Mouse (Mus musculus) embryonic facial prominence, embryonic 13.5 days (tissue): Measurements from ENCODE around the gene Sez6. TPM values are rescaled to one million over a fixed set of nuclear protein-coding genes. Genes with fewer than 3 reads are reported as not detected.

Experiments used
- ATAC-seq: fragments of 200-750 bp; cut with Nextera tagmentation; 2 replicates; pipeline ENCODE4 v1.8.0; 2017; ENCODE audit warnings: low read depth; ENCODE audit not compliant: insufficient number of reproducible peaks, insufficient read depth, low FRiP score, low TSS enrichment
- H3K27ac ChIP-seq: fragments of 300-500 bp; sonication (generic); 2 replicates; pipeline ENCODE4 v1.5.1; 2015; ENCODE audit warnings: moderate library complexity, mild to moderate bottlenecking, inconsistent platforms
- H3K27me3 ChIP-seq: fragments of 300-500 bp; sonication (generic); 2 replicates; pipeline ENCODE4 v1.6.1; 2015; ENCODE audit warnings: mild to moderate bottlenecking, inconsistent platforms
- H3K36me3 ChIP-seq: fragments of 300-500 bp; sonication (generic); 2 replicates; pipeline ENCODE4 v1.6.1; 2015; ENCODE audit warnings: mild to moderate bottlenecking, inconsistent platforms
- H3K4me1 ChIP-seq: fragments of 300-500 bp; sonication (generic); 2 replicates; pipeline ENCODE4 v1.6.1; 2015; ENCODE audit warnings: inconsistent platforms
- H3K4me2 ChIP-seq: fragments of 300-500 bp; sonication (generic); 2 replicates; pipeline ENCODE4 v1.6.1; 2015; ENCODE audit warnings: moderate library complexity, mild to moderate bottlenecking, inconsistent platforms
- H3K4me3 ChIP-seq: fragments of 300-500 bp; sonication (generic); 2 replicates; pipeline ENCODE4 v1.5.1; 2015; ENCODE audit warnings: mild to moderate bottlenecking, inconsistent platforms
- H3K9ac ChIP-seq: fragments of 300-500 bp; sonication (generic); 2 replicates; pipeline ENCODE4 v1.6.1; 2015; ENCODE audit warnings: mild to moderate bottlenecking, inconsistent platforms
- H3K9me3 ChIP-seq: fragments of 300-500 bp; sonication (generic); 2 replicates; pipeline ENCODE4 v1.6.1; 2016; ENCODE audit warnings: inconsistent platforms
- WGBS: fragments of 180-500 bp; shearing (Covaris S2); methylation state at CpG from one replicate; pipeline ENCODE4 v1.1.7; 2015; ENCODE audit warnings: mixed read lengths; 5-methylcytosine and 5-hydroxymethylcytosine counted together
- polyA plus RNA-seq: library from polyadenylated mRNA; unstranded; fragments of >200 nt; fragmentation: Nextera tagmentation; extraction: Ambion mirVana; gene quantifications from 2 replicates; pipeline ENCODE4 v1.2.1, GENCODE M21; 2015

Gene Sez6
- polyA plus RNA-seq, 1 experiment from 2014 or later: 2.6 TPM

- 80% methylated on average over 2 of the region's 2 CpGs for WGBS
- H3K27me3 ChIP-seq: peaks cover 58% of the 10 kb centered on the region
- no peak overlapping the region for H3K27ac ChIP-seq
Measured at GRCm38 (mm10) chr11:77894967-77895366, 35.6 kb upstream of the Sez6 start.

DNA sequence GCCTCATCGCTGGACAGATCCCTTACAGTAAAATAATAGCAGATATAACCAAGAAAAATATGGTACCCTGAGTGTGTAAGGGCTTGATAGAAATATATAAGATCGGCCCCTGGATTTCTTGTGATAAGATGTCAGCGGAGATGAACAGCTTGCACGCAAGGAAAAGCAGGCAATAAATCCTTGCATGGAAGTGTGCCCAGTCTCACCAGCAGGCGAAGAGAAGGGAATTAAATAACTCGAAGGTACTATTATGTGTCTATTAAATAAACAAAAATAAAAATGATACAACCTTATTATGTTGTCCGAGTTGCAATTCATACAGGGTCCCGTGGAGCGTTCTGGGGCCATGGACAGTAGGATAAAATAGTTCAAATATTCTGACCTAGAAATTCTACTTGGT, 34.6 kb upstream of the Sez6 start:
- 70% methylated on average over 9 of the region's 9 CpGs for WGBS
- H3K36me3 ChIP-seq: no peaks in the 10 kb centered on the region
- no peak overlapping the region for H3K9ac ChIP-seq
- no peak overlapping the region; the same call in 1 of the 2 replicates for H3K4me2 ChIP-seq
- ATAC-seq: no peak
- H3K27me3 ChIP-seq: peaks cover 55% of the 10 kb centered on the region
- H3K9me3 ChIP-seq: no peaks in the 10 kb centered on the region
- peaks cover 38% of the 10 kb centered on the region for H3K4me1 ChIP-seq
- no peak overlapping the region for H3K27ac ChIP-seq
- no peak overlapping the region for H3K4me3 ChIP-seq

More at GRCm38 (mm10) chr11:77894967-77895366, 35.6 kb upstream of the Sez6 start:
- H3K9me3 ChIP-seq: no peaks in the 10 kb centered on the region
- ATAC-seq: no peak
- H3K4me1 ChIP-seq: peaks cover 38% of the 10 kb centered on the region
- H3K9ac ChIP-seq: no peak overlapping the region
- no peaks in the 10 kb centered on the region for H3K36me3 ChIP-seq
- H3K4me2 ChIP-seq: no peak overlapping the region
- H3K4me3 ChIP-seq: no peak overlapping the region

- Histone ChIP-seq H3K36me3 (no peaks in the 10 kb centered on the region), H3K9me3 (no peaks in the 10 kb centered on the region), H3K4me3 (peak overlapping the region; percentile 19; the same call in 1 of the 2 replicates), H3K4me1 (peaks cover 41% of the 10 kb centered on the region), H3K9ac (peak overlapping the region; percentile 49; the same call in 1 of the 2 replicates), H3K27ac (no peak overlapping the region), H3K4me2 (peak overlapping the region; percentile 50), H3K27me3 (peaks cover 53% of the 10 kb centered on the region)
- ATAC-seq: no peak
- 19% methylated on average over 6 of the region's 6 CpGs for WGBS
Measured at GRCm38 (mm10) chr11:77896480-77896819, 34.1 kb upstream of the Sez6 start.

DNA sequence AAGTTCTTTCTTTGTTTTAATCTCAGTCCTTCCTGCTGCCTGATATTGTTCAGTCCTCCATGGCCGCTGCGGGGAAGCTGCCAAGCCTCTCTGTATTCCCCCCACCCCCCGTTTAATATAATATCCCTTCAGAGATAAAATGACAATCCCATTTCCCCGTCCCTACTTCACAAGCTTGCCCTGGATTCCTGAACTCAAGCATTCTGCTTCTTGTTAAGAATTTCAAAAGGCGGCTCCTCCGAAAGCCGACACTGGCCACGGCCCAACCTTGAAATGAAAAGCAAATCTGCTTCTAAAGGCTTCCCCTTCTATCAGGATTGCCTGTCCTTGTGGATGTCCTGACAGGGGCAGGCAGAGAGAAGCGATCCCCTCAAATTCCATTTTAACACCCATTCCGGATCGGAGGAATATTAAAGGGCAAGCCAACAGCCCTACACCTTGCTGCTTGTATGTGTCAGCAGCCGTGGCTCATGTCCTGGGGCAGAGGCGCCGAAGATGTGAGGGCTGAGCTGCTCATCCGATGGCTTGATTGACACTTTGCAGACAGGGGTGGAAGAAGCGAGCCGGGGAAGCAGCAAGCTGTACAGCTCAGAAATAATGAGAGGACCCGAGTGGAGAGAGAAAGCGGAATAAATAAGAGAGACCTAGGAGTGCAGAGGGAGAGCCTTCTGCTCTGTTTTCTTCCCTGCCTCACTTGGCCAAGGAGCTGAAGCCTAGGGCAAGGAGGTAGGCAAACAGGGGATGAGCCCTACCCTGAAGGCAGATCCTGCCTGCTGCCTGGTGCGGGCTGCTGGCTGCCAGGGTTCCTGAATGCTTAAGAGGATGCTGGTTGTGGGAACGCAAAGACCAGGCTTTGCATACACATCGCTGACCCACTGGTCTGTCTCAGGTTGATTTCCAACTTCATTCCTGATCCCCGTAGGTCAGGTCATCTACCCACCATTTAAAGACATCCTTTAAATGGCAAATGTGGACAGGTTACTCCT, 33.5 kb upstream of the Sez6 start:
- H3K36me3 ChIP-seq: no peaks in the 10 kb centered on the region
- H3K9me3 ChIP-seq: no peaks in the 10 kb centered on the region
- WGBS: 7% methylated on average over 23 of the region's 23 CpGs
- peak overlapping the region; percentile 50 for H3K4me2 ChIP-seq
- ATAC-seq: no peak
- peak overlapping the region; percentile 19 for H3K4me3 ChIP-seq
- H3K4me1 ChIP-seq: peaks cover 47% of the 10 kb centered on the region
- peak overlapping the region; percentile 49; the same call in 1 of the 2 replicates for H3K9ac ChIP-seq
- peaks cover 48% of the 10 kb centered on the region for H3K27me3 ChIP-seq
- 0 out of 2 replicates have a peak overlapping the region, but pooled peaks have one; percentile 7 for H3K27ac ChIP-seq

DNA sequence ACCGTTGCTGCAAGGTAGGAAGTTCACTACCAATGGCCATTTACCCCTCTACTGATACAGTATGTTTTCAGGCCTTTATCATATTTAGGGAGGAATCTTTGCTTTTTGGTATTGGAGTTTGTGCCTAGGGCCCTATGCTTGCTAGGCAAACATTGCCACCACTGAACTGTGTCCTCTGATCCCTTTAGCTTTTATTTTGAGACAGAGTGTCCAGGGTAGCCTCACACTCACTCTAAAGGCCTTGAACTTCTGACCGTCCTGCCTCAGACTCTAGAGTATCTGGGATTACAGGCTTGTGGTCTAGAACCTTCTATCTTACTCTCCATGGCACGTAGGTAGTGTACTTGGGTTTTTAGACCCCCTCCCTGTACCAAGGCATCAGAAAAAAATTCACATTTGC, 30.4 kb upstream of the Sez6 start:
- H3K36me3 ChIP-seq: no peaks in the 10 kb centered on the region
- H3K4me1 ChIP-seq: peaks cover 40% of the 10 kb centered on the region
- WGBS: 88% methylated on average over 3 of the region's 3 CpGs
- H3K9ac ChIP-seq: no peak overlapping the region
- H3K27me3 ChIP-seq: peaks cover 48% of the 10 kb centered on the region
- no peak for ATAC-seq
- H3K4me3 ChIP-seq: no peak overlapping the region
- H3K27ac ChIP-seq: no peak overlapping the region
- no peaks in the 10 kb centered on the region for H3K9me3 ChIP-seq
- H3K4me2 ChIP-seq: no peak overlapping the region

DNA sequence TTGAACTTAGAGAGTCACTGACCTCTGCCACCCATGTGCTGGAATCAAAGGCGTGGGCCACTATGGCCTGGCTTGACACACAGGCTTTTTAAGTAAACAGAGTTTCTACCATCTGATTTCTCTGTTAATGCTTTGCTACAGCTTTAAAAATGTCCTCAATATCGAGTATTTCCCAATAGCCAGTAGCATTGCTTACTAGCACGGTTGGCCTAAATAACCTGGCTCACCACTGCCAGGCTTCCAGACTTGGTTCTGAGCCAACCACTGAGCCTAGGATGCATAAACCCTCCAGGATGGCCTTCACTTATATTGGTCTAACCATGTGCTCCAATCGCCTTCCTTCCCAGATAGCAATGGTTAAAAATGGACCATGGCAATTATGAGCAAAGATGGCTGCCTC, 29.9 kb upstream of the Sez6 start:
- H3K36me3 ChIP-seq: no peaks in the 10 kb centered on the region
- no peak overlapping the region for H3K4me2 ChIP-seq
- peaks cover 42% of the 10 kb centered on the region for H3K27me3 ChIP-seq
- no peak overlapping the region for H3K27ac ChIP-seq
- no peaks in the 10 kb centered on the region for H3K9me3 ChIP-seq
- no peak overlapping the region for H3K4me3 ChIP-seq
- ATAC-seq: no peak
- WGBS: 81% methylated on average over 4 of the region's 4 CpGs
- no peak overlapping the region for H3K9ac ChIP-seq
- peaks cover 40% of the 10 kb centered on the region for H3K4me1 ChIP-seq

- H3K4me1 ChIP-seq: peaks cover 37% of the 10 kb centered on the region
- H3K9ac ChIP-seq: no peak overlapping the region
- 53% methylated on average over 5 of the region's 5 CpGs for WGBS
- H3K4me3 ChIP-seq: no peak overlapping the region
- H3K9me3 ChIP-seq: no peaks in the 10 kb centered on the region
- no peak overlapping the region for H3K27ac ChIP-seq
- H3K4me2 ChIP-seq: no peak overlapping the region
- no peak for ATAC-seq
- no peaks in the 10 kb centered on the region for H3K36me3 ChIP-seq
- H3K27me3 ChIP-seq: peaks cover 39% of the 10 kb centered on the region
Measured at GRCm38 (mm10) chr11:77901366-77901765, 29.2 kb upstream of the Sez6 start.

DNA sequence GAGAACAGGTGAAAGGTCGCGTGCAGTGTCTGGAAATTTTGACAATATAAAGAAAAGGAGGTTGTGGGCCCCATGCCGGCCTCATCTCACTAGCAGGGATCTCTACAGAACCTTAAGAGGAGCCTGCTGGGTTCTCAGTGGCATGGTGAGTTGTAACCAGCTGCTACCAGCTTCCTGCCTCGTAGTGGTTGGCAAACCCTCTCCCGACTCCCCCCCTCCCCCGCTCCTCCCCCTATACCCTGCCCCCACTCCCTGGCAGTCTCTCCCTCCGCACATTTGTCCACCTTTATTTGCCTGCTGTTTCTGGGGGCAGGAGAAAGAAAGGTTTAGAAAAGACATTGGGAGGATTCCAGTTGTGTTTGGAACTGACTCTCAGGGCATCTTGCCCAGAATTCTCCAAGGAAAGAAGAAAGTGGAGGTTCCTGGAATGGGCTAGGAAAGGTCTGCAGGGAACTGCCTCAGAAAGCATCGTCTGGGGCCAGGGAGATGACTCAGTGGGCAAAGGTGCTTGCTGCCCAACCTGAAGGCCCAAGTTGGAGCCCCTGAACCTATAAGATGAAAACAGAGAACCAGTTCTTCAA, 28.7 kb upstream of the Sez6 start:
- Histone ChIP-seq H3K27me3 (peaks cover 34% of the 10 kb centered on the region), H3K9ac (no peak overlapping the region)
- WGBS: 46% methylated on average over 8 of the region's 8 CpGs

GRCm38 (mm10) chr11:77903761-77904160, 26.8 kb upstream of the Sez6 start:
- no peak overlapping the region for H3K9ac ChIP-seq
- H3K36me3 ChIP-seq: no peaks in the 10 kb centered on the region
- no peak overlapping the region for H3K27ac ChIP-seq
- H3K4me2 ChIP-seq: no peak overlapping the region
- H3K9me3 ChIP-seq: no peaks in the 10 kb centered on the region
- peaks cover 20% of the 10 kb centered on the region for H3K27me3 ChIP-seq
- peaks cover 29% of the 10 kb centered on the region for H3K4me1 ChIP-seq
- WGBS: 21% methylated on average over 3 of the region's 3 CpGs
- no peak for ATAC-seq
- no peak overlapping the region for H3K4me3 ChIP-seq

More for the DNA sequence above, 28.7 kb upstream of the Sez6 start:
- ATAC-seq: no peak
- Histone ChIP-seq H3K4me2 (no peak overlapping the region), H3K36me3 (no peaks in the 10 kb centered on the region), H3K4me1 (peaks cover 35% of the 10 kb centered on the region), H3K4me3 (no peak overlapping the region), H3K9me3 (no peaks in the 10 kb centered on the region), H3K27ac (no peak overlapping the region)

- Histone ChIP-seq H3K9me3 (no peaks in the 10 kb centered on the region), H3K4me1 (peaks cover 34% of the 10 kb centered on the region), H3K9ac (no peak overlapping the region), H3K27me3 (peaks cover 21% of the 10 kb centered on the region), H3K27ac (no peak overlapping the region), H3K36me3 (no peaks in the 10 kb centered on the region), H3K4me3 (no peak overlapping the region), H3K4me2 (no peak overlapping the region)
- no peak for ATAC-seq
- WGBS: 42% methylated on average over 1 of the region's 1 CpGs
Measured at GRCm38 (mm10) chr11:77904707-77905106, 25.9 kb upstream of the Sez6 start.

GRCm38 (mm10) chr11:77906097-77906687, 24.4 kb upstream of the Sez6 start:
- no peaks in the 10 kb centered on the region for H3K36me3 ChIP-seq
- no peak overlapping the region for H3K4me3 ChIP-seq
- 35% methylated on average over 19 of the region's 19 CpGs for WGBS
- H3K27me3 ChIP-seq: peaks cover 19% of the 10 kb centered on the region; the same call in 1 of the 2 replicates
- no peak overlapping the region for H3K27ac ChIP-seq
- no peaks in the 10 kb centered on the region for H3K9me3 ChIP-seq
- H3K9ac ChIP-seq: no peak overlapping the region
- H3K4me1 ChIP-seq: peaks cover 40% of the 10 kb centered on the region
- ATAC-seq: no peak
- no peak overlapping the region for H3K4me2 ChIP-seq
